Mouse (Mus musculus) neural tube, embryonic 10.5 days (tissue): ENCODE results near the gene Timm17b.
A peak's percentile ranks its signal among the peaks of the same experiment; 100 is the strongest.
"Not testable (repeated sequence)": the region's sequence is repeated elsewhere in the genome, so short reads cannot be mapped to it uniquely, and the experiment has no call there.

Experiments used
- DNase-seq: peaks from one replicate; pipeline ENCODE4 v3.0.0-alpha.2; 2017; ENCODE audit warnings: low spot score; ENCODE audit errors: extremely low spot score

Timm17b gene

DNA sequence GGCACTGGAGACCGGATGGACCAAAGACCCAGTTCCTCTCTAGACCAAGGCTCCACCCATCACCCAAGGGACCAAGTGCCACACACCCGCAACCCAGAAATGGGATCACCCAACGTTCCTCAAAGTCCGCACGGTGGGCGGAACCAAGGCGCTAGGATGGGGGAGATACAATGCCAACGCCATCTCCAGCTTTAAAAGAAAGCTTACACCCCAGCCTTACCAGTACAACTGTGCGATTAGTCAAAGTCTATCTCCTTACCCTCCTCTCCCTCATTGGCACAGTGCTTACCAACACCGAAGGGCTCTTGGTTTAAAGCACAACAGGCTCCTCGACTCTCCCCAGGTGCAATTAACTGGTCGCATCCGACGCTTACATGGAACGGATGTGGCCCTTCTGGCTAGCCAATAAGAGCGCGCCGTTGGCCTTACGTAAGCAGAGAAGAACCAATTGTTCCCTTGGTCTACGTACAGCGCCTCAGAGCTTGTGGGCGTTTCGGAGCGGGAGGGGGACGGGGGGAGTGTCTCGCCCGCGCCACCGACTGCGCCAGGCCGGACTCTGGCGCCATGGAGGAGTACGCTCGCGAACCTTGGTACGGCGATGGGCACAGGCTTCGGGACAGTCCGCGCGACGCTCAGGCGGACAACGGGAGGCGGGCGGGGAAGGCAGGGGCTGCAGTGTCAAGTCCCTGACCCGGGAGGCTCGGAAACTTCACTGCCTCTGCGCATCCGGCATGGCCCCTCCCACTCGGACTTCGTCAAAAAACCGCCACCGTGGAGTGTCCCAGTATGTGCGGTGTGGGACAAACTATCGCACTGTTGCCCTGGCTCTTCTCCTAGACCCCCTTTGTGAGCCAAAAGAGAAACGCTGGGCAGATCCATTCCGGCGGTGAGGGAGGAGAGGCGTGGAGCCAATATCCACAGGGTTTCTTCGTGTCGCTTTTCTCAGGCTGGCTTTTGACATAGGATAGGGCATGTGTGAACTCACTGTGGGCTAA lies at the start of gene Timm17b, which contains the start of gene Pqbp1:
Gene Timm17b, plus strand, starts transcription at position 478 of the 995 bp plus-strand sequence.
Gene Pqbp1, minus strand, starts transcription at position 390 of the 995 bp plus-strand sequence.
- DNase-seq, result peak; percentile 79

DNA sequence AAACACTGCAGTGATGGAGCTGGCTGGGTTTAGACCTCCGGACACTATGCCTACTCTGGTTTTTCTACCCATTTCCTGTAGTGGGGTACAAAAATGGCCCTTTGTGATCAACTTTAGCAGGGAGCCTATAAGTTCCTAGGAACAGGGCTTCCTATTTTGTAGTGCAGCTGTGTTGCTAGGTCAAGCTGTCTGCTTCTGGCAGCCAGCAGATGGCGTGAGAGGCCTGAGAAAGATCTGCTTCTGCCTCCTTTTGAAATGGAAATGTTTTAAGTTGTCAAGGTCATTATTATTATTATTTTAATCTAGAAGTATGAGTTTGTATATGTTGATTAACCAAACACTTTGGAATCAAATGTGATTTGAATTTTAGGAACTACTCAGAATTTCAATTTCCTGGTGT lies 44.6 kb upstream of the Timm17b start:
- DNase-seq, result no peak

DNA sequence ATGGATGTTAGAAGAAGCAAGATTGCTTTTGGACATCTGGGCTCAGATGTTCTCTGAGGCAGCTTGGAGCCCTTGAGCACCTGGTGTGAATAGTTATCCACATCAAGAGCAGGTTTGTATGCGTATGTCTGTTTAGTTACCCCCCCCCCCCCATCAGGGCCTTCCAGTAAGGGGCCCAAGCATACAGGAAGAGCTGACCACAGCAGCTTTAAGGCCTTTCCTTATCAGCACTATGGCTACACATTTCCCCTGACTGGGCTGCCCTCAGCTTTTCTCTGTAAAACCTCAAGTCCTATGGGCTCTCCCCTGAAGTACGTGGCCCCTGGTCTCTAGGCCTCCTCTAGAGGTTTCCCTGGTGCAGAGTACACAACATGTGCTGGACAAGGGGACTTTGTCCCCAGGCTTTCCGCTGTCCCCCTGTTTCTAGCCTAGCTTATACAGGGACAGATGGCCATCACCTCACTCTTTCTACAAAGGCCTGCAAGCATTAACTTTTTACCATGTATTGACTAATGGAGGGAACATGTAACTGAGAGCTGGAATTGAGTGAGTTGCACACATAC lies 39.9 kb upstream of the Timm17b start:
- DNase-seq, result no peak

DNA sequence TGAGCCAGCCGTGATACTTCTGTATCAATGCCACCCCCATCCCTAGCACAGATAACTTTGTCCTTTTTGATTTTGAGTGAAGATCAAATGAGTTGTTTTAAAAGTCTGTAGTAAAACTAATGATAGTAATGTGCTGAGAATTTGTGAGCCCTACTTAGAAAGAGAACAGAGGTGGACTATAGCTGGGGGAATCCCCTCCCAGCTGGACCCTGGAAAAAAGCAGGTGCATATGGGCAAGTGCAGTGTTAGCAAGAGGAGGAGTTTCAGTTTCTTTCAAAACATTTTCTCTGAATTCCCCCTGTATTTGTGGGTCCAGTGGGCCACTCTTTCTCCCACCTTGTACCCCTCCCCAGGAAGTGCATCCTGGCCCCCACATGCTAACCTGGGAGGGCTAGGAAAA lies 36.0 kb upstream of the Timm17b start:
- no peak for DNase-seq

DNA sequence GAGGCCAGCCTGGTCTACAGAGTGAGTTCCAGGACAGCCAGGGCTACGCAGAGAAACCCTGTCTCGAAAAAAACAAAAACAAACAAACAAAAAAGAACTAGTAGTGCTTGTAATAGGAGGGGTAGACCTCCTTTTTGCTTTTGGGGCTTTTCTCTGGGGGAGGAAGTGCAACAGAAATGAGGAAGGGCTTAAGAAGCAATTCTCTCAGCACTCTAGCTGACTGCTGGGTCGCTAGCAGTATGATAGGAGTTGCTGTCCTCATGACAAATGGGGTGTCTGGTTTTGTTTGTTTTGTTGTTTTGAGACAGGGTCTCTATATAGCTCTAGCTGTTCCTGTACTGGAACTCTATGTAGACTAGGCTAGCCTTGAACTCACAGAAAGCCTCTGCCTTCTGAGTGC lies 34.6 kb upstream of the Timm17b start:
- DNase-seq, result no peak

DNA sequence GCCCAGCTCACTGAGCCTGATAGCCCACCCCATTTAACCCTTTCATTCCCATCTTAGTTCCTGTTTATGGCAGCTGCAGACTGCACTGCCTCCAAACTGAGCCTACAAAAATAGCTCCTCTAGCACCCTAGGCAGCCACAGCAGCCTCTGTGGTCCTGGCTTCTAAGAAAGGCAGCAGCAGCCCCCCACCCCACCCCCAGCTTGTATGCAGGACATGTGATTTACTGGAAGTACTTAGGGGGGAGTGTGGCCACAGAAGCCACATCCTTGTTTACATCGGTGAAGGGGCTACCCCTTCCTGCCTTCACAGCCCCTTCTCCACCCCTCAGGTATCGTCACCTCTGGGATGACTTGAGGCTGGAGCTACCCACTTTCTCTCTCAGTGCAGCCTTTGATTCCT lies 33.8 kb upstream of the Timm17b start:
- no peak for DNase-seq

DNA sequence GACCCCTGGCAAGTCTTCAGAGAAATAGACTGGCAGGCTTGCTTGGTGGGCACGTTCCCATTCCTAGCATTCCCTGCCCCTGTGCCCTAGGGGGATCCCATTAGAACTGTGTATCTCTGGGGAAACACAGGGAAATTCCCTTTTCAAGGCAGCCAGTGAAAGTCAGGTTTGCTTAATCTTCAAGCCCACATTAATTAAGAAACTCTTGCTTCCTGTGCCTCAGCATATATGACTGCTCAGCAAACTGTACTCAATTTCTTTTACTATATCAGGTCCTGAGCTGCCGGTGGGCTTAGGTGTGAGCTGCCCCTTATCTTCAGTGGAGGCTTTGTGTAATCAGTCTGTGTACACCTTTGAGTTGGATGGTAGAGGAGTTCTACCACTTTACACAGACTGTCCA lies 33.4 kb upstream of the Timm17b start:
- no peak for DNase-seq

DNA sequence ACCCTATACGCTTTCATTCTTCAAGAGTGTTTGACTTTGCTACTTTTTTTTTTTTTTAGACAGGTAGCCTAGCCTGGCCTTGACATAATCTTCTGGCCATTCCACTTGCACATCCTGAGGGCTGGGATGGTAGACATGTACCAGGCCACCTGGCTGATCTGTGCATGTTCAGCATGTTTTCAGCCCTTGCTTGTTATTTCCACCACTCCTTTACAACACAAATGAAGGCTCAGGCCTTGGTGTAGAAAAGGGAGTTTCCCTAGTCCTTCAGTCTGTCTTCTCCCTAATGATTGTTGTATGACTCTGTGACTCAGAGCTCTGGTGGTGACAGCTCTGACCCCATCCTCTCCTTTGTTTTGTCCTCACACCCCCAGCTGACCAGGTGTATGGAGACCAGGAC lies 32.0 kb upstream of the Timm17b start:
- DNase-seq, result no peak

DNA sequence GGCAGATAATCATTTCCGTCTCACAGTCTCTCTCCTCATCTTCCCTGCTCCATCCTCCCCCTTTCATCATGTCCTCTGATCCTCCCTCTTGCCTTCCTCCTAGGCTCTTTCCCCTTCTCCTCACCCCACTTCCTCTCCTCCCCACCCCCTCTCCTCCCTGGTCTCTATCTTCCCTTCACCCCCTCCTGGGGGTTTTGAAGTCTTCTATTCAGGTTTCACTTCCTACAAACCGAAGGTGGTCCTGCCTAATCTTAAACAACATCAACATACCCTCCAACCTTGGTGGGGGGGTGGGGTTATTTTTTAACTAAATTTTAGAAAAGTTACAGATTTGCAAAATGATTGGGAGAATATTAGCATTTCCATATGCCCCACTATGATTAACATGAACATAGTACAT lies 30.7 kb upstream of the Timm17b start:
- no peak for DNase-seq

DNA sequence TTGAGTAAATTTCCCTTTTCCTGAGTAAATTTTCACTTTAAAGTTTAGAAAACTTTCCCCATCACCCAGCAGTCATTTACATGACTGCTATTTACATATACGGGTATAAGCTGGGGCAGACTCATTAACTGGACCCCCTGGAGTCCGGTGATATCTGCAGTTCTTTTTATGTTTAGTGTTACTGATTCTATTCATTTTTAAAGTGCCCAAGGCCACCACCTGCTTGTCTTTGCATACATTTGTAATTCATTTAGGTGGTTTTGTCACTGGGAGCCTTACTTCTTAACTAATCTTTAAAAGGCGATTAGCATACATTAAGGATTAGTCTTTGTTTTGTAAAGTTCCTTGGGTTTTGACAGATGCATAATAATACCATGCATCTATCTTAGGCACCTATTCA lies 29.3 kb upstream of the Timm17b start:
- DNase-seq, result no peak

DNA sequence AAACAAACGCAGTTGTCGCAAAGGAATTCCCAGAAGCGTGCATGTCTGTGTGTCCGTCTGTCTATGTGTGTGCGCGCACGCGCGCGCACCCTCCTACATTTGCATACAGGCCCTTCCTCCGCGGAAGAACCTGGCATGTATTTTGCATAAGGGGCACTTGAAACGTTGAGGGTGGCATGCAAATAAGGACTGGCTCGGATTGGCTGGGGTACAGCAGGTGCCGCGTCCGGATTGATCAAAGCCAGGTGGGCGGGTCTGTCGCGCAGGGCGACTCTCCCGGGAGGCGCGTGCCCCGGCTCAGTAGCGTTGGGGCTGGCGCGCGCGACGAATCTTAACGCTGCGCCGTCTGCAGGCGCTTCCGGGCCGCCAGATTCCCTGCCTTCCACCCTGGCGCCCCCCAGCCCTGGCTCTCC lies 21.1 kb upstream of the Timm17b start, which contains the start of gene Pim2:
Gene Pim2, plus strand, starts transcription at position 256 of the 413 bp plus-strand sequence.
- peak; percentile 60 for DNase-seq

DNA sequence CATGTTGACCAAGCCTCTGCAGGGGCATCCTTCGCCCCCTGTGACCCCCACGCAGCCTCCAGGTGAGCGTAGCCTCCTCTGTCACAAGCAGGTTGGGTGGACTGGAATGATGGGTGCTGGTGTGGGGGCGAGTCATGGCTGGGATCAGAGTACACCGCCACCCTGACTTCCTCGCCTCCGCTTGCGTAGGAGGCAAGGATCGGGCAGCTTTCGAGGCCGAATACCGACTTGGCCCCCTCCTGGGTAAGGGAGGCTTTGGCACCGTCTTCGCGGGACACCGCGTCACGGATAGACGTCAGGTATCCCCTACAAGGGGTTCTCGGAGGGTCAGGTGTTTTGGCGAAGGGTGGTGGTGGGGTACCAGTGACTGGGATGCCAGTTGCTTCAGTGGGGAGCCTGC lies 20.7 kb upstream of the Timm17b start:
- no peak for DNase-seq

DNA sequence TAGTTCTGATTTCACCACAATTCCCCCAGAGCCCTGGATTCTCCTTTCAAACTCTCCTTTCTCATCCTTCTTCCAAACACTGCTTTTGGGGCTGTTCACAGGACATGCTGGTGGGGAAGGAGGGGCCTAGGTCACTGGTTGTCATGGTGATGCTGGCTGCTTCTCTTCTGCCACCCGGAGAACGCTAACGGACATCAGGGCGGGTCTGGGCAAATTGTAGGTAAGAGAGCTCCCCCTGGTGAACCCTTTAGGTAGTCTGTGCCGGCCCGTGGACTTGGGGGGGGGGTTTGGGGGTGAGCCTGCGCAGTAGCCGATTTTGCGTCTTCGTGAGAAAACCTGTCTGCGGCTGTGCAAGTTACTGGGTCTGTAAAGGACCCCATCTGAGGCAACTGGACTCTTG lies 19.3 kb upstream of the Timm17b start:
- DNase-seq, result peak; percentile 55

DNA sequence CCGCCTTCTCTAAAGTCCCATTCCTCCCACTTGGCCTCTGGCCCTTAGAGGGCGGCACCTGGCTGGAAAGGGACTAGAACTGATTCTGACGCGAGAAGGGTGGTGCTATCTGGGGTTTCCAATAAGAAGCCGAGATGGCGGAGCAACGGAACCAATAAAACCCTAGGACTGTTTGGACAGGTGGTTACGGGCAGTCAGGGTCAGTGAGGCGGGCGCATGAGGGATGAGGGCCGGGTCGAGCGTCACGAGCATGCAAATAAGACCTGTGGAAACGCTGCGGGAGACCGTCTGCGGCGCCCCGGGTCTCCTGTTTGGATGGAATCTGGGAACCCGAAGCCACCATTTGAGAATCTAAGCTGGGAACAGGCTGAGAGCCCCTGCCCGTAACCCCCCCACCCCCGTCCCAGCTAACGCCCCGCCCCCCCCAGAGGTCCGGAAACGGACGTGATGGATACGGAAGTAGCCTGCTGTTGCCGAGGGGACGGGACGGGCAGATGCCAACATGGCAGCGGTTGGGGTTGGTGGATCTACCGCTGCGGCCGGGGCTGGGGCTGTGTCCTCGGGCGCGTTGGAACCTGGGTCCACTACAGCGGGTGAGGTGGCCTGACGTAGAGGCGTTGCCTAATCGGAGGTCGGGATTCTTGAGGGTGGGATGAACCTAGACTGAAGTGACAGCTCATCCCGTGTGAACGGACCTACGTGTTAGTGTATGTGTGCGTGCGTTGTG lies 15.2 kb upstream of the Timm17b start, which contains the start of gene Slc35a2:
Gene Slc35a2, plus strand, starts transcription at position 188 of the 727 bp plus-strand sequence.
- DNase-seq, result peak; percentile 65

DNA sequence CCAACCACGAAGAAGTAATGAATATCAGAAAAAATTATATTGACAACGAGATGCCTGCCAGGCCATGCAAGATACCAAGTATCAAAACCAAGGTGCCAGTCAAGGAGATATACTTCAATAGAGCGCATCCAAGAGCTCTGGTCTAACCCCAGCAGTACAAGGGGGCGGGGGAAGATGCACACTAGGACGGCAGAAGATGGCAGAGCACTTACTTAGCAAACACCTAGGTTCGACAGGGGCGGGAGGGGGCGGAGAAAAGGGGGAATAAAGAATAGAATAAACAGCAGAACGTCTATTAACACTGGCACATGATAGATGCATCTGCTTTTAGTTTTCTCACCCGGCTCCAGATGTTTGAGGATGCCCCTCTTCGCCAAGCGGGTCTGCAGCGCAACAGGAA lies 946 bp upstream of the Timm17b start:
- no peak for DNase-seq

DNA sequence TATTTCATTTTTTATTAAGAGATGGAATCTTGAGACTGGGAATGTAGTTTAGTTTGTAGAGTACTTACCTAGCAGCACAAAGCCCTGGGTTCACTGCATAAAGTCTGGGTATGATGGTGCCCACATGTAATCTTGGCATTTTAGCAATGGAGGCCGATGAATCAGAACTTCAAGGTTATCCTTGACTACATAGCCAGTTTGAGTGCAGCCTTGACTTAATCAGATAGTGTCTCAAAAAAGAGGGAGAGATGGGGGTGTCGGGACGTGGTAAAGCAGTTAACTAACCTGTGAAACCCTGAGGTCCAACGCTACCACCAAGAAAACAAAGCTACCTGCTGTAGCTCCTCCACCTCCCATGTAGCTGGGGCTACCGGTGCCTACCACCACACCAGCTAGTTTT lies 5.3 kb downstream of the Timm17b start:
- no peak for DNase-seq

DNA sequence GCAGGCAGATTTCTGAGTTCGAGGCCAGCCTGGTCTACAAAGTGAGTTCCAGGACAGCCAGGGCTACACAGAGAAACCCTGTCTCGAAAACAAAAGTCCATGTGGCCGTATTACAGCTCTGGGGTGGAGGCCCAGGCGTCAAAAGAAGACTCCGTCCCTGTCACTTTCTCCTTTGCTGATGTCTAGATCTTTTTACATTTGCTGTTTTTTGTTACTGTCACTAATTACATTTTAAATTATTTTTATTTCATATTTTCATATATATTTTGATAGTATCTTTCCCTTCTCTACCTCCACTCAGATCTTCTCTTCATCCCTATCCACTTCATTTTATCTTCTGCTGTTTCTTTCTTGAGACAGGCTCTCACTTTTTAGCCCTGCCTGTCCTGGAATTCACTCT lies 8.6 kb downstream of the Timm17b start, which contains the start of gene Gm10491:
Gene Gm10491, minus strand, starts transcription at position 101 of the 400 bp plus-strand sequence.
- DNase-seq, result no peak

DNA sequence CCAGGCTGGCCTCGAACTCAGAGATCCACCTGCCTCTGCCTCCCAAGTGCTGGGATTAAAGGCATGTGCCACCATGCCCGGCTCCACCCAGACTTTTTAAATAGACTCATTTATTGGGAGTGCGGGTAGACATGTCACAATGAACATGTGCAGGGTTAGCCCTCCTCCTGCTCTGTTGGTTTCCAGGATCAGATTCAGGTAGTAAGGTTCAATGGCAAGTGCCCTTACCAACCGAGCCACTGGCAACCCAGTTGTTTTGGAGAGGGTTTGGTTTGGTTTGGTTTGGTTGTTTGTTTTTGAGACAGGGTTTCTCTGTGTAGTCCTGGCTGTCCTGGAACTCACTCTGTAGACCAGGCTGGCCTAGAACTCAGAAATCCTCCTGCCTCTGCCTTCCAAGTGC lies 10.1 kb downstream of the Timm17b start, which contains the start of gene Gm10490:
Gene Gm10490, plus strand, starts transcription at position 301 of the 400 bp plus-strand sequence.
- DNase-seq, result not testable (repeated sequence)

DNA sequence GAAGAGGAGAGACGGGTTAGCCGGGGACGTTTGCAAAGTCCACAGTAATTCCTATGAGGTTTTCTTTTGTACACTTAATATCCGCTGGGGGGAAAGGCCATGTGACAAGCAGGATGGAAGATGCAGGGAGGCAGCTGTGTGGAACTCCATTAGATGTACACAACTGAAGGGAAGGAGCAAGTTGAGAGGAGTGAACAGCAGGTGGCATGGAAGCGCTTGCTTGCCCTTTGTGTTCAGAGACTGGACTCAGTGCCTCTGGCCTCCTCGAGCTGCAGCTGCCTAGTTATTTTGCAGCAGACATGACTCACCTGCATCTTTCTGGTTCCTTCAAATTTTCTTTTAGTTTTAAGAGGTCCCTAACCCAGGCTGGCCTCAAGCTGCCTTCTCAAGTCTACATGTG lies 11.3 kb downstream of the Timm17b start:
- DNase-seq, result no peak

DNA sequence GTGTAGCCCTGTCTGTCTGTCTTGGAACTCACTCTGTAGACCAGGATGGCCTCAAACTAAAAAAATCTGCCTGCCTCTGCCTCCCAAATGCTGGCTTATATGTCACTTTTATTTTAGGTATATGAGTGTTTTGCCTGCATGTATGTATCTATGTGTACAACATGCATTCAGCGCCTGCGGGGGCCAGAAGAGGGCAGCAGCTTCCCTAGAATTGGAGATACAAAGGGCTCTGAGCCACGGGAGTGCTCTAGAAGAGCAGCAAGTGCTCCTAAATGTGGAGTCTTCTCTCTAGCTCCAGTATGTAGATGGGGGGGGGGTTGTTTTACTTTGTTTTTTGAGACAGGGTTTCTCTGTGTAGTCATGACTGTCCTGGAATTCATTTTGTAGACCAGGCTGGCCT lies 16.5 kb downstream of the Timm17b start:
- not testable (repeated sequence) for DNase-seq

DNA sequence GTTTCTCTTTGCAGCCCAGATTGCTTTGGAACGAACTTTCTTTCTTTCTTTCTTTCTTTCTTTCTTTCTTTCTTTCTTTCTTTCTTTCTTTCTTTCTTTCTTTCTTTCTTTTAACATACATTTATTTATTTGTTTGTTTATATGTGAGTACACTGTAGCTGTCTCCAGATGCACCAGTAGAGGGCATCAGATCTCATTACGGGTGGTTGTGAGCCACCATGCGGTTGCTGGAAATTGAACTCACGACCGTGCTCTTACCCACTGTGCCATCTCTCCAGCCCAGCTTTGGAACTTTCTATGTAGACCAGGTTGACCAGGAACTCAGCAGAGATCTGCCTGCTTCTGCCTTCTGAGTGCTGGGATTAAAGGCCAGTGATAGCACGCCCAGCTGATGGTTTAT lies 18.8 kb downstream of the Timm17b start:
- DNase-seq, result not testable (repeated sequence)
